Mouse (Mus musculus) small intestine, adult 2 months (tissue): ENCODE measurements around the gene Cables2.

Experiments used
- CTCF ChIP-seq: fragments of 200-500 bp; IDR thresholded peaks from 2 replicates; pipeline ENCODE4 v1.5.1; 2012; ENCODE audit warnings: low read depth, mild to moderate bottlenecking, control low read depth, inconsistent platforms, low read length, moderate library complexity, mixed read lengths; ENCODE audit not compliant: insufficient replicate concordance, insufficient read length; ENCODE audit errors: extremely low read depth
- POLR2A ChIP-seq: fragments of 200-500 bp; IDR thresholded peaks from 2 replicates; pipeline ENCODE4 v1.6.1; 2012; ENCODE audit warnings: low read depth, mild to moderate bottlenecking, control low read depth, inconsistent platforms, low read length, moderate library complexity

- TF ChIP-seq POLR2A (no peak), CTCF (no peak)
Observed at GRCm38 (mm10) chr2:180270537-180271255, 2.6 kb downstream of the Cables2 start.
